Mouse (Mus musculus): ENCODE measurements around the gene Slc25a39. TPM values are rescaled to one million over a fixed set of nuclear protein-coding genes. Genes with fewer than 3 reads are reported as not detected.

The Slc25a39 gene
- polyA plus RNA-seq, 1 experiment from 2014 or later, result 168 TPM

DNA sequence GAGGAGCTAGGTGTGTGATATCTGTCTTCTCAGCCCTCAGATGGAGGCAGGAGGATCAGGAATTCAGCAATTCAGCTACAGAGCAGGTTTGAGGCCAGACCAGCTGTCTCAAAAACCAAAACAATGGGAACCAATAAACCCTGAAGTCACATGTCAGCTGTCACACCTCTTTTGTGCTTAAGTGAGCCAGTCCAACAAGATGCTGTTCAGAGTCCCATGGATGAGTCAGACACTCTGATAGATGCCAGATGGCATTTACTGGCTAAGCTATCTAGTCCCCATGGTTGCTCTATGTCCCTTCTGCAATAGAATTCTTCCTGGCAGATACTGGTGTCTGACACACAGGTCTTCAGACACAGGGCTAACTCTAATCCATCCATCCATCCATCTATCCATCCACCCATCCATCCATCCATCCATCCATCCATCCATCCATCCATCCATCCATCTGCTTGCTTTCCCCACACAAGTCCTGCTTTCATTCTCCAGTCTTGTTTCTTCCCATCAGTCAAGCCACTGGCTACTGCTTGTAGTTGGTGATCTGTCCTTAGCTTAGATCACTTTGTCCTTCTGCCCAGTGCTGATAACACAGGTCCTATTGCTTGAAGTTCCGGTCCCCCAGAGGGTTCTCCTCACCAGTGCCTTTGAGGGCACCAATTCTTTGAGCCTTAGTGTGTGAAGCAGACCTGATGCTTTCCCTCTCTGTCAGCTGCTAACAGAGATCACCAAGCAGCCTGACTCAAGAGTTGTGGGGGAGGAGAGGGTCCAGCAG is 24.2 kb downstream of the Slc25a39 start:
- DNase-seq (ENCODE audit: low spot score) (no peak), ATAC-seq (replicated peaks; ENCODE audit: insufficient number of reproducible peaks, low FRiP score, low TSS enrichment, low read depth) (no peak)
- no peaks in the 10 kb centered on the region for H3K9me3 ChIP-seq (replicated peaks; ENCODE audit: control insufficient read depth, low read length)
- H3K36me3 ChIP-seq (replicated peaks; ENCODE audit: control insufficient read depth, insufficient read depth, low read depth, low read length), result no peaks in the 10 kb centered on the region
- no peak overlapping the region for H3K4me3 ChIP-seq (ENCODE audit: low read depth, low read length)
- no peaks in the 10 kb centered on the region for H3K27me3 ChIP-seq (ENCODE audit: control insufficient read depth, insufficient read depth, low read length)
- H3K27ac ChIP-seq (replicated peaks; ENCODE audit: low read depth, low read length), result no peak overlapping the region
- WGBS, result 86% methylated on average over 1 of the region's 1 CpGs
- H3K4me2 ChIP-seq (ENCODE audit: low read depth, low read length), result no peak overlapping the region
- no peaks in the 10 kb centered on the region for H3K4me1 ChIP-seq (ENCODE audit: control insufficient read depth, insufficient read depth, low read length)
- no peak overlapping the region for H3K9ac ChIP-seq (replicated peaks; ENCODE audit: low read length)

DNA sequence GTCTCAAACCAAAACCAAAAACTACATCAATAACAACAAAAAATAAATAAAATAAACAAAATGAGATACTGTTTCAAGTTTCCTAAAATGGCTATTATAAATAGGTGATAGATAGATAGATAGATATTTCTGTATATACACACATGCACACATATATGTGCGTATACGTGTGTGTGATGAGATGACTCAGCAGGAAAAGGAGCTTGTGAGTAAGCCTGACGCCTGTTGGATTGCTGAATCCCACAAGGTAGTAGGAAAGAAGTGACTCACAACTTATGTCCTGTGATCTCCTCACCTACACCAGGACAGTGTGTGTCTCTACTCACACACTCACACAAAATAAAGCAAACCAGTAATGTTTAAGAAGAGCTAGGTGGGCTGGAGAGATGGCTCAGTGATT is 25.0 kb downstream of the Slc25a39 start:
- WGBS, result 83% methylated on average over 3 of the region's 3 CpGs

DNA sequence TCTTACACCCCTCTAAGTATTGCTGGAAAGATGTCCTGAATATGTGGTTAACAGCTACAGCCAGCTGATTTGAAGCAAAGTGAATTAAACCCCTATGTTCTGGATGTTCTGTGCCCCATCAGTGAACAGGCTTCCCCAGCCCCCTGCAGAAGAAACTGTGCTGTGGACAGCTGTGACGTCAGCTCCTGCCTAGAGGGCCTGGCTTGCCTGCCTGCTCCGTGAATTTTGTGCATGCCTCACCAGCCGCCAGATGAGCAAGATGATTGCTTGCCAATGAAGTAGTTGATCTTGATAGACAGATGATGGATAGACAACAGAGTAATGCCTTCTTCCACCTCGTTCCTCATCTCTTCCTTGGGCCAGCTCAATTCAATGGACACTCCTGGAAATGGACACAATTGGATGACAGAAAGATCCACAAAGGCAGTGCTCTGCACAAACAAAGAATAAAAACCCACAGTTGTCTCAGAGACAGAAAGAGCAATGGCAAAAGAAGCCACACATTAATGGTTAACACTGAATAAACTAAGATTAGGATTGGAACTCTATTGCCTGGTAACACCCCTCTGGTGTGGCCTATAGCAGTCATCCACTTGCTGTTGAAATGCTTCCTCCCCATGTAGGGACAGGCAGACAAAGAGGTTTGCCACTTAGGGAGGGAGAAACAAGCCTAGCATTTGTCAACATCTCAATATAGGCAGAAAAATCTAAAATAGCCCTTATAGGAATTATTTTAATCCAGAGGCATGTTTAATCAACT is 26.2 kb downstream of the Slc25a39 start:
- no peak overlapping the region for H3K4me3 ChIP-seq (ENCODE audit: low read depth, low read length)
- H3K4me2 ChIP-seq (ENCODE audit: low read depth, low read length), result no peak overlapping the region
- H3K27ac ChIP-seq (replicated peaks; ENCODE audit: low read depth, low read length), result no peak overlapping the region
- H3K27me3 ChIP-seq (ENCODE audit: control insufficient read depth, insufficient read depth, low read length), result no peaks in the 10 kb centered on the region
- ATAC-seq (replicated peaks; ENCODE audit: insufficient number of reproducible peaks, low FRiP score, low TSS enrichment, low read depth) (no peak), DNase-seq (ENCODE audit: low spot score) (no peak)
- no peak overlapping the region for H3K9ac ChIP-seq (replicated peaks; ENCODE audit: low read length)
- 47% methylated on average over 4 of the region's 4 CpGs for WGBS
- H3K4me1 ChIP-seq (ENCODE audit: control insufficient read depth, insufficient read depth, low read length), result no peaks in the 10 kb centered on the region
- no peaks in the 10 kb centered on the region for H3K9me3 ChIP-seq (replicated peaks; ENCODE audit: control insufficient read depth, low read length)
- H3K36me3 ChIP-seq (replicated peaks; ENCODE audit: control insufficient read depth, insufficient read depth, low read depth, low read length), result no peaks in the 10 kb centered on the region

More for the DNA sequence above, 25.0 kb downstream of the Slc25a39 start:
- no peaks in the 10 kb centered on the region for H3K9me3 ChIP-seq (replicated peaks; ENCODE audit: control insufficient read depth, low read length)
- no peaks in the 10 kb centered on the region for H3K4me1 ChIP-seq (ENCODE audit: control insufficient read depth, insufficient read depth, low read length)
- H3K4me2 ChIP-seq (ENCODE audit: low read depth, low read length), result no peak overlapping the region
- no peaks in the 10 kb centered on the region for H3K36me3 ChIP-seq (replicated peaks; ENCODE audit: control insufficient read depth, insufficient read depth, low read depth, low read length)
- no peak overlapping the region for H3K27ac ChIP-seq (replicated peaks; ENCODE audit: low read depth, low read length)
- no peak overlapping the region for H3K9ac ChIP-seq (replicated peaks; ENCODE audit: low read length)
- no peak for DNase-seq (ENCODE audit: low spot score)
- H3K27me3 ChIP-seq (ENCODE audit: control insufficient read depth, insufficient read depth, low read length), result no peaks in the 10 kb centered on the region
- no peak for ATAC-seq (replicated peaks; ENCODE audit: insufficient number of reproducible peaks, low FRiP score, low TSS enrichment, low read depth)
- no peak overlapping the region for H3K4me3 ChIP-seq (ENCODE audit: low read depth, low read length)

DNA sequence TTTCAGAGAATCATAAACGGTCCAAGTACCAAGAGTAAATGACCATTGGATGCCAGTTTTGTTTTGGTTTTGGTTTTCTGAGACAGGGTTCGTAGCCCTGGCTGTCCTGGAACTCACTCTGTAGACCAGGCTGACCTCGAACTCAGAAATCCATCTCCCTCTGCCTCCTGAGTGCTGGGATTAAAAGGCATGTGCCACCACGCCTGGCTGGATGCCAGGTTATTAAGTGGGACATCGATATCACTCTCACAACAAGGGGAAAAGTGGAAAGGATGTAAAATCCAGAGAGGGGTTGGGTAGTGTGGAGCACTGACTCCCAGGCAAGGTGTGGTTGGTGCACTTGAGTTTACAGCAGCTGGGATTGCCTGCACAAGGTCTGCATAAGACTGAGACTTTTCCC is 27.7 kb downstream of the Slc25a39 start:
- Histone ChIP-seq H3K27ac (replicated peaks; ENCODE audit: low read depth, low read length) (no peak overlapping the region), H3K27me3 (ENCODE audit: control insufficient read depth, insufficient read depth, low read length) (no peaks in the 10 kb centered on the region), H3K4me3 (ENCODE audit: low read depth, low read length) (no peak overlapping the region), H3K36me3 (replicated peaks; ENCODE audit: control insufficient read depth, insufficient read depth, low read depth, low read length) (no peaks in the 10 kb centered on the region), H3K4me2 (ENCODE audit: low read depth, low read length) (no peak overlapping the region), H3K9ac (replicated peaks; ENCODE audit: low read length) (no peak overlapping the region), H3K4me1 (ENCODE audit: control insufficient read depth, insufficient read depth, low read length) (no peaks in the 10 kb centered on the region), H3K9me3 (replicated peaks; ENCODE audit: control insufficient read depth, low read length) (no peaks in the 10 kb centered on the region)
- DNase-seq (ENCODE audit: low spot score) (no peak), ATAC-seq (replicated peaks; ENCODE audit: insufficient number of reproducible peaks, low FRiP score, low TSS enrichment, low read depth) (no peak)
- WGBS, result 79% methylated on average over 5 of the region's 5 CpGs

DNA sequence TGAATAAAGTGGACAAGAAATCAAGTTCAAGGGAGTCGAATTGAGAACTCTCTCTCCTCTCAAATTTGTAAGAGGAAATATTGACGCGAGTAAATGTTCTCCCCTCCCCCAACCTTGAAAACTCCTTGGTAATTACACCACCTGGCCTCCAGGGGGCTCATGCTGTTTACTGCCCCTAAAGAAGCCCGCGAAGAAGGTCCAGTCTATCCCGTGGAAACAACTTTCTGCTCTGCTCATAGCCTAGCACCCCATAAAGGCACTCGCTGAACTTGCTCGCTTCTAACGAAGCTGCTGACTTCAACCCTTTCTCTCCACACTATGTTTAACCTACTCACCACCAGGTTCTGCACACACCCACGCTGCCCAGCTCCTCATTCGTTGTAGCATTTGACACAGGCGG is 30.6 kb downstream of the Slc25a39 start:
- no peaks in the 10 kb centered on the region for H3K36me3 ChIP-seq (replicated peaks; ENCODE audit: control insufficient read depth, insufficient read depth, low read depth, low read length)
- H3K4me2 ChIP-seq (ENCODE audit: low read depth, low read length), result no peak overlapping the region
- H3K27ac ChIP-seq (replicated peaks; ENCODE audit: low read depth, low read length), result no peak overlapping the region
- ATAC-seq (replicated peaks; ENCODE audit: insufficient number of reproducible peaks, low FRiP score, low TSS enrichment, low read depth), result no peak
- no peaks in the 10 kb centered on the region for H3K9me3 ChIP-seq (replicated peaks; ENCODE audit: control insufficient read depth, low read length)
- no peaks in the 10 kb centered on the region for H3K4me1 ChIP-seq (ENCODE audit: control insufficient read depth, insufficient read depth, low read length)
- 63% methylated on average over 12 of the region's 12 CpGs for WGBS
- H3K9ac ChIP-seq (replicated peaks; ENCODE audit: low read length), result no peak overlapping the region
- no peak for DNase-seq (ENCODE audit: low spot score)
- H3K27me3 ChIP-seq (ENCODE audit: control insufficient read depth, insufficient read depth, low read length), result no peaks in the 10 kb centered on the region
- H3K4me3 ChIP-seq (ENCODE audit: low read depth, low read length), result no peak overlapping the region

DNA sequence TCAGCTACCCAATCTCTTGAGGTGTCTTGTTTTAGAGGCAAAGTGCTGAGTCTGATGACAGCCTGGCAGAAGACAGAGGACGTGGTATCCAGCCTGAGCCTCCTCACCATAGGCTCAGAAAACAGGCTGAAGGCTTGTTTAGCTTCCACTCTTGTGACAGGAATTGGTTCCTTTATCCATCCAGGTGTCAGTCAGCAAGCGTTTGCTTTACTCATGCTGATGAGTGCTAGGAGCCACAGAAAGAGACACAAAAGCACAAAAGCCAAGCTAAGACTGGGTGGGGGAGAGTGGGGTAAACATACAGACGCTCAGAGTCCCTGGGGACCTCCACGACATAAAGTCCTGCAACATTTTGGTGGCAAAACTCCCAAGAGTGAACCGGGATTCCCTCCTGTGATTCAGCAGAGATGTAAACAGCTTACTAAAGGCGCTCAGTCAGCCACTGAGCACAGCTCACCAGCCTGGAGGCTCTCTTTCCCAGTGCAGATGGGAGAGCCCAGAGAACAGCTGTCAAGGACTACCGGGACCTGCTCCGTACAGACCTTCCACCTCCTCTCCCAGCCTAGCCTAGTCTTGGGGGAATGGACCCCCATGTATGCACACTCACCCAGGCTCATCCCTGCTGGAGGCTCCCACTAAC is 31.4 kb downstream of the Slc25a39 start:
- ATAC-seq (replicated peaks; ENCODE audit: insufficient number of reproducible peaks, low FRiP score, low TSS enrichment, low read depth) (no peak), DNase-seq (ENCODE audit: low spot score) (no peak)
- Histone ChIP-seq H3K9me3 (replicated peaks; ENCODE audit: control insufficient read depth, low read length) (no peaks in the 10 kb centered on the region), H3K4me2 (ENCODE audit: low read depth, low read length) (peak overlapping the region; percentile 10; the same call in 1 of the 2 replicates), H3K36me3 (replicated peaks; ENCODE audit: control insufficient read depth, insufficient read depth, low read depth, low read length) (no peaks in the 10 kb centered on the region), H3K27me3 (ENCODE audit: control insufficient read depth, insufficient read depth, low read length) (no peaks in the 10 kb centered on the region), H3K9ac (replicated peaks; ENCODE audit: low read length) (peak overlapping the region; percentile 29), H3K4me3 (ENCODE audit: low read depth, low read length) (no peak overlapping the region; the same call in 1 of the 2 replicates), H3K4me1 (ENCODE audit: control insufficient read depth, insufficient read depth, low read length) (no peaks in the 10 kb centered on the region), H3K27ac (replicated peaks; ENCODE audit: low read depth, low read length) (no peak overlapping the region)
- WGBS, result 11% methylated on average over 8 of the region's 8 CpGs

DNA sequence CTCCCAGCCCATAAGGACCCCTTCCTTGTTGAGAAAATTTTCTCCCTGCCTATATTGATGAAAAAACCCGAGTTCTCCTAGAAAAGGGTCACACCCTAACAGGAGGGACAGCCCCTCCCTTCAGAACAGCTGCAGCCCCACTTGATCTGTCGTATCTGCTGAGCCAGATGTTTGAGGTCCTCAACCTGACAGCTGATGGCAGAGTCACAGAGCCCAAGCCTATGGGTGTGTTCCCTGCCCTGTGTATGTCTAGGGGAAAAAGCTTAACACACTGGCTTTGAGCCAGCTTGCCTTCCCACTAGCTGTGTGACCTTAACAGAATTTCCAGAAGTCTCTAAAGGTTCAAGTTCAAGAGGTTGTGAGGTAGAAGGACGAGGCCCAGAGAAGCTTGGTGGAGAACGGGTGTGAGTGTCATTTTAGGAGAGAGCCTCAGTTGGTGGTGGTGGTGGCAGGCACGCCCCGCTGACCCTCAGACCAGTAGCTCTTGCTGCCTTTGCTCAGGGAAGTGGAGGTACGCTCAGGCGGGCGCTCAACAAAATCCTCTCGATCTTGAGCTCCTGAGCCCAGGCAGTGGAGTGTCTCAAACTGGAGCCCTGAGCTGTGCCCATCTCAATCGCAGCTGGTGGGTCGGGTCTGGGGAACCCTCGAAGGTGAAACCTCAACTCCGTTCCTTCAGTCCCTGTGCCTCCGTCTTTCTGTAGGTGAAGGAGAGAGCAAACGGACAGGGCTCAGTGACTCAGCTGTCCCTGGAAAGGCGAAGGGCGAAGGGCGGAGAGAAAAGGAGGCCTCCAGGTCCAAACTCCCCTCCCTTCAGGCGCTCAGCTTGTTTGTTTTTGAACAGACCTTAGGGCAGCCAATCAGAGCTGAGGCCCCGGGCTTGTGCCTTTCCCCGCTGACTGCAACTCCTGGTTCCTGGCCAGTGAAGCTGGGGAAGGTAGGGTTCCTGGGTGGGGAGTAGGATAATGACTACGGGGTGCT is 32.3 kb downstream of the Slc25a39 start:
- Histone ChIP-seq H3K9ac (replicated peaks; ENCODE audit: low read length) (peak overlapping the region; percentile 29; the same call in 1 of the 2 replicates), H3K27ac (replicated peaks; ENCODE audit: low read depth, low read length) (no peak overlapping the region), H3K9me3 (replicated peaks; ENCODE audit: control insufficient read depth, low read length) (no peaks in the 10 kb centered on the region), H3K27me3 (ENCODE audit: control insufficient read depth, insufficient read depth, low read length) (no peaks in the 10 kb centered on the region), H3K4me2 (ENCODE audit: low read depth, low read length) (peak overlapping the region; percentile 11; the same call in 1 of the 2 replicates), H3K36me3 (replicated peaks; ENCODE audit: control insufficient read depth, insufficient read depth, low read depth, low read length) (no peaks in the 10 kb centered on the region), H3K4me1 (ENCODE audit: control insufficient read depth, insufficient read depth, low read length) (no peaks in the 10 kb centered on the region), H3K4me3 (ENCODE audit: low read depth, low read length) (0 out of 2 replicates have a peak overlapping the region, but pooled peaks have one; percentile 1)
- DNase-seq (ENCODE audit: low spot score), result peak; percentile 55
- 3% methylated on average over 23 of the region's 23 CpGs for WGBS
- ATAC-seq (replicated peaks; ENCODE audit: insufficient number of reproducible peaks, low FRiP score, low TSS enrichment, low read depth), result peak; percentile 67

Data from embryonic facial prominence, embryonic 11.5 days (tissue).